Mouse (Mus musculus) thymus, postnatal 36 days (tissue): ENCODE measurements around the gene Thoc7.

Source experiments
- DNase-seq, 2 experiments: peaks; one replicate each; pipeline ENCODE4 v3.0.0; 2022; ENCODE audit warnings: mixed read lengths in 2 of 2

Gene Thoc7

DNA sequence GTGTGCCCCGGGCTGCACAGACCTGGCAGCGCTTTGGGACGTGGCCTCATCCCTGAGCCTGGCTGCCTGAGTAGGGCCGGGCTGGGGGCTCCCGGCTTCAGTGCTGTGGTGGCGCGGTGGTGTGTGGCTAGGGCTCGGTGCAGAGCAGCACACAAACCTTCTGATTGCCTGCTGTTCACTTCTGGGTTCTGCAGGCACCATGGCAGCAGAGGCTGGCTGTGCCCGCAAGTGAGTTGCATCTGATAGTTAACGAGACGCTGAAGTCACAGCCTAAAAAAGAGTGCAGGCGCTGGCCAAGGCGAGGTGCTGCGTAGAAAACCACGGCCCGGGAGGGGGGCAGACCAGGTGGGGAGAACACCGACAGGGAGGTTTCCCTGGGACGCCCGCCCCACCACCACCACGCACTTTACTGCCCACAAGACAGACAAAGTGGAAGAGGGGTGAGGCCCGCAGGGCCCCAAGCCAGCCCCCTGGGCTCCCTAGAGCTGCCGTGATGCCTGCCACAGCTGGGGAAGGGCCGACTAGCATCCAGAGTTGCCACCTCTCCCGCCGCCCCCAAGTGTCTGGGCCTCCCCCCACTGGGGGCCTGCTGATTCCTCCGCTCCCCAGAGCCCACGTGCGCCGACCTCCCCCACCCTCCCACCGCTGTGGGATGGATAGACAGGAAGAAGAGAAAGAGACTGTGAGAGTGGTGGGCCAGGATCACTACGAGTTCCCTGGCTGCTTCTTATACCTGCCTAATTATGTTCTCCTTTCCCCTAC, 28.2 kb downstream of the Thoc7 start:
- peak; percentile 3 to 8 for DNase-seq

DNA sequence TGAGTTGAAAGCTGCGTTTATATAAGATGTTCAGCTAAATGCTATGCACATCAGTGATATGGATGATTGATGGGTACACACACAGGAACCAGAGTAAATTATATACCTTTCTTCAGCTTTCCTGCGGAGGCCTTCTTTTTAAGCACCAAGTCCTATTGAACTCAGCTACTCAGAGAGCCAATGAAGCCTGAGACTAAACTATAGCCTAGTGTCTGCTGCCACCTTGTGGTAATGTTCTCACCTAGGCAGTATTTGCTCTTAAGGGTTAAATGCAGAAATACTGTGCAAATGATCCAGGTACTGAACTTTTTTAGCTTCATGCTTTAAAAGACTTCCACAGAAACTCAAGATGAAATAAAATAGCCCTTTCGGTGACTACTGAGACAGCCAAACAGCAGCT, 44.0 kb downstream of the Thoc7 start:
- DNase-seq = no peak

DNA sequence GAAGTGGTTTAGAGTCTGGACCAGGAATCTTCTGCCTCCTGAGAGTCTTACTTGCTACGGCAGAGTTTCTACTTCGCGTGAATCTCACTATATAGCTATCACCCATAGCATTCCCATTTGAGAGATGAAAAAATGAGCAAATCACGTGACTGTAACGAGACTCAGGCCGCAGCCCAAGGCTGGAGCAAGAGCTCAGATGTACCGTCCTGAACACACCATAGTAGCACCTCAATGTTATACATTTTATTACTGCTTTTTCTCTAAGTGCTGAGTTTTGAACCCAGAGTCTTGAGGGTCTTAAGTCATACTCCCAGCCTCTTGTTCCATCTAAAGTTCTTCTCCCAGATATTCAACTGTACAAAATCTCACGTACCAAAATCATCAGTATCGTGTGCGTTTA, 44.4 kb downstream of the Thoc7 start:
- DNase-seq = no peak

DNA sequence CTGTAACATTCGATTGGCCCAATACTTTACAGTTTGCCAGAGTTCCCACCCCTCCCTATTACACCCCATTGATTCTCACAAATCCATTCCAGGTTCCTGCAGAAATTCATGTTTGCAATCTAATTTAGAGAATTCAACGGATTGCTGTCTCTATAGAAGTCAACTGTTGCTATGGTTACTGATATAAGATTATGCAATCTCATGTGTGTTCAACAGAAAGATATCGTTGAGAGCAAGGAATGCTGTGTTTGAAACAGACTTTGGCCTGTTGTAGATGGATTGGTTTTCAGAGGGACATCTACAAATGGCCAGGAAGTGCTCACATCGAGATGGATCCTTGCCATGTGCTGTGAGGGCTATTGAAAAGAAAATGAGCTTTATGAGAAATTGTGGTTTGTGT, 46.4 kb downstream of the Thoc7 start:
- no peak for DNase-seq

DNA sequence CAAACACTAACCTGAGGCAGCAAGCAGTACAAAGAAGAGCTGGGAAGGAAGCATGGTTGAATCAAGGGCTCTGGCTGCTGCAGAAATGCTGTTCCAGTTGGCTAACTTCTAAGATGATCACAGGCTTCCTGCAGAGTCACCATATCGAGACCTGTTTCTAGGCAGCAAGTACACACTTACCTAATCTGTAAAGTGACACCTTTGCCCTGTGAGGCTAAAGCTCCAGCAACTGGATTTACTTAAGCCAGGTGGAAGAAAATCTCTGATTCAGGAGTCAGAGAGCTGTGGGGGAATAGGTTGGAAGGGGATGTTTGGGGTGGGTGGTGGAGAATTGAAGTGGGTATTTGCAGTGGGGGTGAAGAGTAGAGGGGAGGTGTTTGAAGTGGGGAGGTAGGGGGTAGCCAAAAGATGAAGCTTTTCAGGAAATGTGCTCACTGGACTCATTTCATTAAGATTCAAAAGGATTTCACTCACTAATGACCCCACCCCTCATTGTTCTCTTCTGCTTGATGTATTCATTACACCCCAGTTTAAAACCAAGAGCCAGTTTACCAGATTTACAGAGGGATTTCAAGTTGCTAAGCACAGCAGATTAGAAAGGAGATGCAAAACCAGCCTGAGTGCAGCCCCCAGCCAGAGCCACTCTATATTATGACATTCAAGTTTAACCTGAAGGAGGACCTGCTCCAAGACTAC, 47.1 kb downstream of the Thoc7 start, which contains the start of gene Gm281:
Gene Gm281 (minus strand): TSS at position 92 of the 696 bp plus-strand sequence.
- DNase-seq = no peak

DNA sequence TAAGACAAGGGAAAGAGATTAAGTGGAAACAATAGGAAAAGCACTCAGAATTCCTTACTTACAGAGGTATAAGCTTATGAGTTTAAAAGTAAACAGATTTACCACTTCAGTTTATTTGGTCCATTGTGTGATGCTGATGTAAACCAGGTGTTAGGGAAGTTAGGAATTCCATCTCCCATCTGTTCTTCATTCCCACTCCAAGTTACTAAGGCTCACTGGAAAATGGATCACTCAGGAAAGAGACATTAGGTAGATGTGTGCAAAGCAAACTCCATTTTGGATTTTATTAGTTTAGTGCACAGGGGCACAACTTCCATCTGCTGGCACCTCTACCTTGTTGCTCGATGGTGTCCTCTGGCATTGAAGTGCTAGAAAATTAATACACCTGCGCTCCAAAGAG, 51.5 kb downstream of the Thoc7 start:
- DNase-seq = no peak

DNA sequence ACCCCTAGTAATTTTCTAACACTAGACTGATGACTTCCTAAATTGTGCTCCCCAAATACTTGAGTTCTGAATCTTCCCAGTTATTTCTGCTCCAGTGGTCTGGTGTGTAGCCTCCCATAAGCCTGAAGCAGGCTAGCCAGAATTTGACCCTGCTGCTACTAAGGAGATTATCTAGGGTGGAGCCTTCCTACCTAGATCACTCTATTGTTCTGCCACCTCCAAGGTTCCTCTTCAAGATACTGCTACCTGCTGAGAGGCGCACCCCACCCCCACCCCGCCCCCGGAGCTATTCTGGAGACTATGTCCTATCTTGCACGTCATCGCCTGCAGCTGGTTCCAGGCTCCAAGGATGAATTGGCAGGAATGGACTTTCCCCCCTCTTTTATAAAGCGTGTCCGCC, 54.5 kb downstream of the Thoc7 start:
- DNase-seq = no peak

DNA sequence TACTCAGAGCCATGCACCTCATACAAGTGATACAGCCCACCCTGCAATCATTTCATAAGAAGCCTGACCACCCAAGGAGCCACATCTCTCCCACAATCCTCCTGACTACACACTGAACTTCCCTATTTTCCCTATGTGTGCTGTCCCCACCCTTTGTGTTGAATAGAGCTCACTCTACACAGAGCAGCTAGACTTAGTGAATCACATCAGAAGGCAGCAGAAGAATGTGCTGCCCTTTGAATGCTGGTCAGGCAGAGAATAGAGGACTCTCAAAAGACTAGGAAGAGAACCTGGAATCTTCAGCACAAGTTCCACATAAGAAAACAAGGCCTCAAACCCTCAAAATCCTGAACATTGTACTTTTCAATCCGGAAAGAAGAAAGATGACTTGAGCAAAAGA, 55.2 kb downstream of the Thoc7 start:
- DNase-seq = no peak

DNA sequence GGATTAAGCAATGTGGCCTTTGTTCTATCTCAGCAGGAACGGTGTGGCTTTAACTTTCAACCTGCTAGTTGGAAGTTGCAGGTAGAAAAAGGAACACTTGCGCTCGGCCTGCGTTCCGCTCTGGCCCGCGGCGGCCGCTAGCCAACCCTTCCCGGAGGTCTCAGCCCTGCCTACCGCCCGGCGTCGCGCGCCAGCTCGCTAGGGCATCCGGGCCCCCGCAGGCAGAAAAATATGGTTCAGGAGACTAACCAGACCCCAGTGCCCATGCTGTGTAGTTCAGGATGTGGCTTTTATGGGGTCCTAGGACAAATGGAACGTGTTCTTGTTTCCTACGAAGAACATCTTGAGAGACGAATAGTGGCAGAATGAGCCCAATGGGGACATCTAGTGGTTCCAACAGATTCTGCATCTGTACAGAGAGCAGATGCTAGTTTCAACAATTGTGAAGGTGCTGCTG, 60.0 kb downstream of the Thoc7 start:
- DNase-seq = peak; percentile 5 to 7
